ENCODE assay signal across 8 mouse cellular contexts in genomic region chr17:34026917-34027655, GRCm38 (mm10). TPM values are rescaled to one million over a fixed set of nuclear protein-coding genes. Genes with fewer than 3 reads are reported as not detected.
DNase-seq lines count a peak whose midpoint lies in the region; ATAC-seq and TF ChIP-seq lines count a peak whose summit lies in the region.

No protein-coding gene starts in this region.

- no peak for ATAC-seq in forebrain, embryonic 14.5 days
- peak; percentile 56 for ATAC-seq in megakaryocyte, adult 5-6 weeks (ENCODE audit: poor library complexity, severe bottlenecking)

- no peak for TF ChIP-seq POLR2A in heart, adult 2 months (IDR thresholded peaks at IDR 0.05; ENCODE audit: insufficient read depth, low read depth, low read length)

- H3K27ac ChIP-seq in heart, adult 2 months, result peak overlapping the region; percentile 80
- H3K27ac ChIP-seq in forebrain, embryonic 14.5 days (ENCODE audit: low read depth, low read length), result peak overlapping the region; percentile 98

- H3K27me3 ChIP-seq in heart, adult 2 months (ENCODE audit: control insufficient read depth, insufficient read depth, low read length), result no peaks in the 10 kb centered on the region
- no peaks in the 10 kb centered on the region for H3K27me3 ChIP-seq in forebrain, embryonic 14.5 days (replicated peaks; ENCODE audit: control insufficient read depth, insufficient read depth, low read length)

- TF ChIP-seq CTCF in heart, adult 2 months (IDR thresholded peaks at IDR 0.05), result no peak

- H3K4me2 ChIP-seq in forebrain, embryonic 14.5 days (ENCODE audit: low read length), result peak overlapping the region; percentile 95

- intact Hi-C loops in heart, adult 2 months (cut with DNase I), result loop anchor here (2.0 kb wide), 1 partner anchor 72 kb away; the partner anchor contains the start of gene Vps52
- intact Hi-C loops in heart, postnatal 36 days (cut with DNase I), result no loop called here

- DNase-seq in heart, adult 2 months, result peak; percentile 41 to 55
- DNase-seq in heart, postnatal 36 days, result no peak
- DNase-seq in R1 (ENCODE audit: low read depth, low spot score) (peak; percentile 68), adipocyte (ENCODE audit: low spot score) (no peak)
- no peak for DNase-seq in forebrain, embryonic 14.5 days (ENCODE audit: low spot score)
- DNase-seq in kidney, adult 9 months, result peak; percentile 43
- peak; percentile 51 to 78 for DNase-seq in spleen, postnatal 10 days (ENCODE audit: low spot score in 2 of 2)

- peaks cover 13% of the 10 kb centered on the region for H3K4me1 ChIP-seq in heart, adult 2 months (ENCODE audit: control insufficient read depth, insufficient read depth, low read length)
- H3K4me1 ChIP-seq in forebrain, embryonic 14.5 days (ENCODE audit: control insufficient read depth, insufficient read depth, low read length), result peaks cover 38% of the 10 kb centered on the region

- peak overlapping the region; percentile 82 for H3K9ac ChIP-seq in heart, adult 2 months (ENCODE audit: low read depth, low read length)
- H3K9ac ChIP-seq in forebrain, embryonic 14.5 days (ENCODE audit: low read length), result peak overlapping the region; percentile 78

- peak overlapping the region; percentile 78 for H3K4me3 ChIP-seq in heart, adult 2 months
- H3K4me3 ChIP-seq in forebrain, embryonic 14.5 days (ENCODE audit: low read depth, low read length), result peak overlapping the region; percentile 64

- 21% methylated on average over 36 of the region's 36 CpGs for WGBS in heart, adult 2 months
- WGBS in forebrain, embryonic 14.5 days, result 3% methylated on average over 36 of the region's 36 CpGs

- no peak for TF ChIP-seq EP300 in heart, adult 2 months (IDR thresholded peaks at IDR 0.05; ENCODE audit: insufficient read depth, low read depth, low read length)

- H3K79me2 ChIP-seq in heart, adult 2 months (replicated peaks; ENCODE audit: control insufficient read depth, insufficient read depth, low read length), result 0 out of 2 replicates have a peak, but pooled peaks cover 2% of the 10 kb centered on the region

- H3K36me3 ChIP-seq in heart, adult 2 months (ENCODE audit: control insufficient read depth, insufficient read depth, low read length), result peaks cover 2% of the 10 kb centered on the region; the same call in 1 of the 2 replicates
- H3K36me3 ChIP-seq in forebrain, embryonic 14.5 days (ENCODE audit: control insufficient read depth, insufficient read depth, low read length), result peaks cover 32% of the 10 kb centered on the region

- no peaks in the 10 kb centered on the region for H3K9me3 ChIP-seq in forebrain, embryonic 14.5 days (replicated peaks; ENCODE audit: control insufficient read depth, low read length)

RNA-seq across cellular contexts. Expression of gene H2-Ke6, which starts 0.8 kb away (rescaled TPM):
- 100 to 1,000 TPM; 112 to 138 TPM for total RNA-seq in heart, adult 2 months (2021)
- 87.0 and 91.6 TPM in 2 replicates for polyA plus RNA-seq in heart, adult 2 months (2012; rRNA removed)
- total RNA-seq in heart, postnatal 36 days (2021), result 100 to 1,000 TPM; 107 to 121 TPM
- polyA plus RNA-seq in forebrain, embryonic 14.5 days (2014; fragmentation: Nextera tagmentation; extraction: Ambion mirVana), result 60.2 and 75.4 TPM in 2 replicates
- total RNA-seq in megakaryocyte, adult 5-6 weeks (2015), result 67.7 and 84.3 TPM in 2 replicates
- total RNA-seq in megakaryocyte, adult 5-6 weeks (2017), result 34.6 and 35.5 TPM in 2 replicates

RNA-seq across cellular contexts. Expression of gene Ring1, which starts 2.6 kb away (rescaled TPM):
- 10 to 100 TPM; 13.0 to 13.1 TPM for total RNA-seq in heart, adult 2 months (2021)
- 18.6 and 20.8 TPM in 2 replicates for polyA plus RNA-seq in heart, adult 2 months (2012; rRNA removed)
- total RNA-seq in heart, postnatal 36 days (2021), result 10 to 100 TPM; 14.0 to 15.1 TPM
- polyA plus RNA-seq in forebrain, embryonic 14.5 days (2014; fragmentation: Nextera tagmentation; extraction: Ambion mirVana), result 6.7 and 7.4 TPM in 2 replicates
- 5.3 and 6.7 TPM in 2 replicates for total RNA-seq in megakaryocyte, adult 5-6 weeks (2015)
- 7.9 and 9.6 TPM in 2 replicates for total RNA-seq in megakaryocyte, adult 5-6 weeks (2017)

RNA-seq across cellular contexts. Expression of gene Slc39a7, which starts 4.4 kb away (rescaled TPM):
- 10 to 100 TPM; 76.0 to 79.8 TPM for total RNA-seq in heart, adult 2 months (2021)
- 64.0 and 72.5 TPM in 2 replicates for polyA plus RNA-seq in heart, adult 2 months (2012; rRNA removed)
- 10 to 100 TPM; 56.9 to 60.7 TPM for total RNA-seq in heart, postnatal 36 days (2021)
- 78.3 and 84.1 TPM in 2 replicates for polyA plus RNA-seq in forebrain, embryonic 14.5 days (2014; fragmentation: Nextera tagmentation; extraction: Ambion mirVana)
- 5.4 and 6.4 TPM in 2 replicates for total RNA-seq in megakaryocyte, adult 5-6 weeks (2015)
- total RNA-seq in megakaryocyte, adult 5-6 weeks (2017), result 72.5 and 83.1 TPM in 2 replicates

RNA-seq across cellular contexts. Expression of gene Rxrb, which starts 4.5 kb away (rescaled TPM):
- 10 to 100 TPM; 39.1 to 42.4 TPM for total RNA-seq in heart, adult 2 months (2021)
- 38.8 and 41.3 TPM in 2 replicates for polyA plus RNA-seq in heart, adult 2 months (2012; rRNA removed)
- total RNA-seq in heart, postnatal 36 days (2021), result 10 to 100 TPM; 39.8 to 41.8 TPM
- 21.4 and 27.7 TPM in 2 replicates for polyA plus RNA-seq in forebrain, embryonic 14.5 days (2014; fragmentation: Nextera tagmentation; extraction: Ambion mirVana)
- 19.6 and 23.4 TPM in 2 replicates for total RNA-seq in megakaryocyte, adult 5-6 weeks (2015)
- 23.7 and 27.2 TPM in 2 replicates for total RNA-seq in megakaryocyte, adult 5-6 weeks (2017)

RNA-seq across cellular contexts. Expression of gene Col11a2, which starts 12.2 kb away (rescaled TPM):
- total RNA-seq in heart, adult 2 months (2021), result 1 to 10 TPM in 1 of 2 experiments, under 1 TPM in 1; 0.89 to 1.8 TPM
- polyA plus RNA-seq in heart, adult 2 months (2012; rRNA removed), result 0.98 and 1.7 TPM in 2 replicates
- 1 to 10 TPM in 1 of 2 experiments, under 1 TPM in 1; 0.98 to 1.9 TPM for total RNA-seq in heart, postnatal 36 days (2021)
- polyA plus RNA-seq in forebrain, embryonic 14.5 days (2014; fragmentation: Nextera tagmentation; extraction: Ambion mirVana), result 0.95 and 1.6 TPM in 2 replicates
- total RNA-seq in megakaryocyte, adult 5-6 weeks (2015), result 0.36 and 0.87 TPM in 2 replicates
- 1.2 and 1.5 TPM in 2 replicates for total RNA-seq in megakaryocyte, adult 5-6 weeks (2017)

Comparison
In these comparisons a context has a peak if more than half of its experiments do, and no peak if none do; other contexts are left out.
1. DNase-seq: peak in heart, adult 2 months (2 of 2), R1 (single experiment), kidney, adult 9 months (single experiment) and spleen, postnatal 10 days (2 of 2); none in heart, postnatal 36 days (0 of 2), forebrain, embryonic 14.5 days (single experiment) and adipocyte (single experiment).